Mouse (Mus musculus) lung, postnatal 0 days (tissue): Measurements from ENCODE around the gene Psrc1.

ENCODE experiments used
- CTCF ChIP-seq: IDR thresholded peaks from 2 replicates; pipeline ENCODE4 v1.5.1; 2016; ENCODE audit warnings: antibody characterized with exemption, mild to moderate bottlenecking
- EP300 ChIP-seq: IDR thresholded peaks from 2 replicates; pipeline ENCODE4 v1.6.1; 2016; ENCODE audit warnings: antibody characterized with exemption, mild to moderate bottlenecking, control low read depth

DNA sequence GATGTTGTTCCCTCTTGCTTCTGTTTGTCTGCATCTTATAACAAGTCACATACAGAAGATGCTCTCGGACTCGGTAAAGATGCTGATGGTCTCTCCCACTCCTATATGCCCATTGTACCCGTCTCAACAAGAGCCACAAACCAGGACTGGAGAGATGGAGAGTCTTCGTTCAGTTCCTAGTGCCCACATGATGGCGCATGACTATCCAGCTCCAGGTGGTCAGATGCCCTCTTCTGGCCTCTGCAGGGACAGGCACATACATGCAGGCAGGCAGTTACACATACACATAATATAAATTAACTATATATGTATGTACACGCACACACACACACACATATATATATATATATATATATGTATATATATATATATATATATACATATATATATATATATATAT, 2.9 kb upstream of the Psrc1 start:
- TF ChIP-seq EP300: no peak
- TF ChIP-seq CTCF: peak; percentile 72
